ENCODE assay signal across 8 mouse cellular contexts in the genomic region with DNA sequence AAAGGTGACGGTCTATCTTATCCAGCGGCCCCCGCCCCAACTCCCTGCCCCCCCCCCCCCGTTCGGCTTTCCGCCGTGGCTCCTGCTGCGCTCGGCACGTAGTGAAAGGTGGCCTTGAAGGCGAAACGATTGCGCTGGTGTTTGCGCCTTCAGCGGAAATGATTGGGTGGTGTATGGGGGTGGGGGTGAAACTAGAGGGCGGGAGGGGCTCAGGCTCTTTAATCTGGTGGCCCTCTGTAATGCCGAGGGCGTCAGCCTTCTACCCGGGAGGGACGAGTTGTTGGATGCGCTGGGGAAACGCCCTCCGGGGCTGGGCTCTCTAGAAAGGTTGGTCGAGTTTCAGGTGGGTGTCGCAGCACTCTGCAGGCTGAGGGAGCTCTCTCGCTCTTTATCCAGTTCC. TPM values are rescaled to one million over a fixed set of nuclear protein-coding genes. Genes with fewer than 3 reads are reported as not detected.
DNase-seq lines count a peak whose midpoint lies in the region; ATAC-seq lines count a peak whose summit lies in the region.

No protein-coding gene starts in this region.

- H3K9me3 ChIP-seq in midbrain, embryonic 15.5 days, result no peaks in the 10 kb centered on the region

- no peaks in the 10 kb centered on the region for H3K36me3 ChIP-seq in midbrain, embryonic 15.5 days (replicated peaks)

- peak overlapping the region; percentile 82 for H3K4me2 ChIP-seq in midbrain, embryonic 15.5 days

- peaks cover 46% of the 10 kb centered on the region for H3K4me1 ChIP-seq in midbrain, embryonic 15.5 days

- peak overlapping the region; percentile 98 for H3K27ac ChIP-seq in midbrain, embryonic 15.5 days

- H3K9ac ChIP-seq in midbrain, embryonic 15.5 days, result peak overlapping the region; percentile 89

- peak overlapping the region; percentile 93 for H3K4me3 ChIP-seq in midbrain, embryonic 15.5 days

- ATAC-seq in inflammation-experienced regulatory T-cells, adult 6 months, result peak; percentile 58
- ATAC-seq in midbrain, embryonic 15.5 days (replicated peaks), result 0 out of 2 replicates have a peak, but pooled peaks have one; percentile 3

- WGBS in midbrain, embryonic 15.5 days, result 0% methylated on average over 23 of the region's 26 CpGs

- DNase-seq in layer of hippocampus, adult 11-12 months (ENCODE audit: low spot score), result peak; percentile 61
- DNase-seq in layer of hippocampus, adult 9-10 months (ENCODE audit: low spot score), result no peak
- peak; percentile 58 to 61 for DNase-seq in cerebellum, postnatal 36 days
- peak; percentile 73 for DNase-seq in gastrocnemius, postnatal 25 days
- peak; percentile 84 for DNase-seq in liver
- peak; percentile 82 to 85 for DNase-seq in spleen, postnatal 36 days (ENCODE audit: low spot score in 2 of 2)

- H3K27me3 ChIP-seq in midbrain, embryonic 15.5 days (replicated peaks), result no peaks in the 10 kb centered on the region

RNA-seq across cellular contexts. Expression of a gene that starts 3.5 kb away (rescaled TPM):
- total RNA-seq in gastrocnemius, postnatal 25 days (2021), result 10 to 100 TPM; 59.4 to 67.3 TPM
- 100 to 1,000 TPM in 2 of 3 experiments, 10 to 100 TPM in 1; 81.5 to 158 (median 100) TPM for polyA plus RNA-seq in inflammation-experienced regulatory T-cells, adult 6 months (2017; shearing (Covaris generic))
- 103 and 107 TPM in 2 replicates for polyA plus RNA-seq in midbrain, embryonic 15.5 days (2015; fragmentation: Nextera tagmentation; extraction: Ambion mirVana)
